Mouse (Mus musculus) embryonic facial prominence, embryonic 13.5 days (tissue): ENCODE results near the gene Ubxn6. TPM values are rescaled to one million over a fixed set of nuclear protein-coding genes. Genes with fewer than 3 reads are reported as not detected.

Experiments
- ATAC-seq: fragments of 200-750 bp; cut with Nextera tagmentation; 2 replicates; pipeline ENCODE4 v1.8.0; 2017; ENCODE audit warnings: low read depth; ENCODE audit not compliant: insufficient number of reproducible peaks, insufficient read depth, low FRiP score, low TSS enrichment
- H3K27ac ChIP-seq: fragments of 300-500 bp; sonication (generic); 2 replicates; pipeline ENCODE4 v1.5.1; 2015; ENCODE audit warnings: moderate library complexity, mild to moderate bottlenecking, inconsistent platforms
- H3K27me3 ChIP-seq: fragments of 300-500 bp; sonication (generic); 2 replicates; pipeline ENCODE4 v1.6.1; 2015; ENCODE audit warnings: mild to moderate bottlenecking, inconsistent platforms
- H3K36me3 ChIP-seq: fragments of 300-500 bp; sonication (generic); 2 replicates; pipeline ENCODE4 v1.6.1; 2015; ENCODE audit warnings: mild to moderate bottlenecking, inconsistent platforms
- H3K4me1 ChIP-seq: fragments of 300-500 bp; sonication (generic); 2 replicates; pipeline ENCODE4 v1.6.1; 2015; ENCODE audit warnings: inconsistent platforms
- H3K4me2 ChIP-seq: fragments of 300-500 bp; sonication (generic); 2 replicates; pipeline ENCODE4 v1.6.1; 2015; ENCODE audit warnings: moderate library complexity, mild to moderate bottlenecking, inconsistent platforms
- H3K4me3 ChIP-seq: fragments of 300-500 bp; sonication (generic); 2 replicates; pipeline ENCODE4 v1.5.1; 2015; ENCODE audit warnings: mild to moderate bottlenecking, inconsistent platforms
- H3K9ac ChIP-seq: fragments of 300-500 bp; sonication (generic); 2 replicates; pipeline ENCODE4 v1.6.1; 2015; ENCODE audit warnings: mild to moderate bottlenecking, inconsistent platforms
- H3K9me3 ChIP-seq: fragments of 300-500 bp; sonication (generic); 2 replicates; pipeline ENCODE4 v1.6.1; 2016; ENCODE audit warnings: inconsistent platforms
- WGBS: fragments of 180-500 bp; shearing (Covaris S2); methylation state at CpG from one replicate; pipeline ENCODE4 v1.1.7; 2015; ENCODE audit warnings: mixed read lengths; 5-methylcytosine and 5-hydroxymethylcytosine counted together
- polyA plus RNA-seq: library from polyadenylated mRNA; unstranded; fragments of >200 nt; fragmentation: Nextera tagmentation; extraction: Ambion mirVana; gene quantifications from 2 replicates; pipeline ENCODE4 v1.2.1, GENCODE M21; 2015

Ubxn6 gene
- polyA plus RNA-seq, 1 experiment from 2014 or later, result 51.2 TPM

- Histone ChIP-seq H3K4me3 (no peak overlapping the region), H3K27ac (no peak overlapping the region), H3K4me2 (no peak overlapping the region), H3K36me3 (peaks cover 65% of the 10 kb centered on the region), H3K27me3 (no peaks in the 10 kb centered on the region), H3K4me1 (peaks cover 18% of the 10 kb centered on the region), H3K9me3 (no peaks in the 10 kb centered on the region), H3K9ac (no peak overlapping the region)
- 45% methylated on average over 2 of the region's 2 CpGs for WGBS
- ATAC-seq, result no peak
Observed at GRCm38 (mm10) chr17:56022131-56022988, 52.5 kb downstream of the Ubxn6 start.

GRCm38 (mm10) chr17:56021161-56021910, 53.5 kb downstream of the Ubxn6 start:
- no peaks in the 10 kb centered on the region for H3K9me3 ChIP-seq
- WGBS, result 78% methylated on average over 4 of the region's 4 CpGs
- H3K4me3 ChIP-seq, result no peak overlapping the region
- H3K27me3 ChIP-seq, result no peaks in the 10 kb centered on the region
- H3K4me1 ChIP-seq, result peaks cover 23% of the 10 kb centered on the region
- H3K27ac ChIP-seq, result no peak overlapping the region
- no peak overlapping the region for H3K4me2 ChIP-seq
- H3K36me3 ChIP-seq, result peaks cover 65% of the 10 kb centered on the region
- ATAC-seq, result no peak
- H3K9ac ChIP-seq, result 0 out of 2 replicates have a peak overlapping the region, but pooled peaks have one; percentile 21

GRCm38 (mm10) chr17:56020400-56021084, 54.3 kb downstream of the Ubxn6 start:
- Histone ChIP-seq H3K4me1 (peaks cover 23% of the 10 kb centered on the region), H3K9ac (no peak overlapping the region), H3K27ac (0 out of 2 replicates have a peak overlapping the region, but pooled peaks have one; percentile 16), H3K27me3 (no peaks in the 10 kb centered on the region), H3K9me3 (no peaks in the 10 kb centered on the region), H3K4me2 (no peak overlapping the region), H3K4me3 (no peak overlapping the region), H3K36me3 (peaks cover 73% of the 10 kb centered on the region)
- no peak for ATAC-seq
- 94% methylated on average over 6 of the region's 6 CpGs for WGBS

GRCm38 (mm10) chr17:56018347-56019131, 56.3 kb downstream of the Ubxn6 start:
- H3K27me3 ChIP-seq, result no peaks in the 10 kb centered on the region
- H3K9ac ChIP-seq, result no peak overlapping the region
- peaks cover 79% of the 10 kb centered on the region for H3K36me3 ChIP-seq
- H3K4me1 ChIP-seq, result peaks cover 21% of the 10 kb centered on the region
- peak; percentile 18; the same call in 1 of the 2 replicates for ATAC-seq
- no peak overlapping the region for H3K4me3 ChIP-seq
- WGBS, result 75% methylated on average over 20 of the region's 20 CpGs
- H3K9me3 ChIP-seq, result no peaks in the 10 kb centered on the region
- no peak overlapping the region for H3K4me2 ChIP-seq
- H3K27ac ChIP-seq, result no peak overlapping the region

GRCm38 (mm10) chr17:56017848-56018247, 57.0 kb downstream of the Ubxn6 start:
- Histone ChIP-seq H3K9ac (no peak overlapping the region), H3K4me1 (peaks cover 14% of the 10 kb centered on the region), H3K9me3 (no peaks in the 10 kb centered on the region), H3K27me3 (no peaks in the 10 kb centered on the region), H3K4me2 (no peak overlapping the region), H3K36me3 (peaks cover 81% of the 10 kb centered on the region), H3K27ac (no peak overlapping the region), H3K4me3 (no peak overlapping the region)
- WGBS, result 90% methylated on average over 7 of the region's 7 CpGs
- no peak for ATAC-seq

Other genes with a start within 250 kb of the Ubxn6 start
- gene Zfp119a, start 196.1 kb downstream of the Ubxn6 start, polyA plus RNA-seq, result 11.0 and 11.2 TPM in 2 replicates
- 14.6 and 16.5 TPM in 2 replicates for gene Zfp959, start 182.9 kb downstream of the Ubxn6 start, polyA plus RNA-seq
- gene Zfp119b, start 125.5 kb downstream of the Ubxn6 start, polyA plus RNA-seq, result 5.8 and 7.2 TPM in 2 replicates
- 1.3 and 1.9 TPM in 2 replicates for gene Ebi3, start 122.4 kb downstream of the Ubxn6 start, polyA plus RNA-seq
- gene Yju2, start 115.9 kb downstream of the Ubxn6 start, polyA plus RNA-seq, result 27.0 and 29.5 TPM in 2 replicates
- 35.2 and 35.5 TPM in 2 replicates for gene Shd, start 104.6 kb downstream of the Ubxn6 start, polyA plus RNA-seq
- gene Fsd1, start 88.5 kb downstream of the Ubxn6 start, polyA plus RNA-seq, result 31.9 and 40.5 TPM in 2 replicates
- 10.2 TPM in 2 replicates for gene Stap2, start 69.4 kb downstream of the Ubxn6 start, polyA plus RNA-seq
- gene Mpnd, start 69.3 kb downstream of the Ubxn6 start, polyA plus RNA-seq, result 132 and 134 TPM in 2 replicates
- gene Sh3gl1, start 38.4 kb downstream of the Ubxn6 start, polyA plus RNA-seq, result 175 and 185 TPM in 2 replicates
- 25.8 and 34.8 TPM in 2 replicates for gene Chaf1a, start 34.6 kb downstream of the Ubxn6 start, polyA plus RNA-seq
- 151 and 155 TPM in 2 replicates for gene Hdgfl2, start 4.6 kb upstream of the Ubxn6 start, polyA plus RNA-seq
- 0.07 and 0.10 TPM in 2 replicates for gene Plin4, start 34.8 kb upstream of the Ubxn6 start, polyA plus RNA-seq
- 0.17 and 0.30 TPM in 2 replicates for gene Plin5, start 42.6 kb upstream of the Ubxn6 start, polyA plus RNA-seq
- 0.24 and 0.30 TPM in 2 replicates for gene Lrg1, start 47.0 kb upstream of the Ubxn6 start, polyA plus RNA-seq
- 2.4 and 2.5 TPM in 2 replicates for gene Sema6b, start 65.3 kb upstream of the Ubxn6 start, polyA plus RNA-seq
- gene Tnfaip8l1, start 87.4 kb upstream of the Ubxn6 start, polyA plus RNA-seq, result 13.8 and 13.9 TPM in 2 replicates
- 86.3 and 91.0 TPM in 2 replicates for gene Mydgf, start 108.9 kb upstream of the Ubxn6 start, polyA plus RNA-seq
- gene Dpp9, start 143.9 kb upstream of the Ubxn6 start, polyA plus RNA-seq, result 34.9 and 37.5 TPM in 2 replicates
- 13.5 and 14.1 TPM in 2 replicates for gene Fem1a, start 181.8 kb upstream of the Ubxn6 start, polyA plus RNA-seq
- gene Ticam1, start 201.8 kb upstream of the Ubxn6 start, polyA plus RNA-seq, result 4.1 and 4.3 TPM in 2 replicates
- 65.8 and 83.2 TPM in 2 replicates for gene Plin3, start 217.8 kb upstream of the Ubxn6 start, polyA plus RNA-seq
- gene Arrdc5, start 225.3 kb upstream of the Ubxn6 start, polyA plus RNA-seq, result not detected in 2 replicates
- gene Uhrf1, start 228.3 kb upstream of the Ubxn6 start, polyA plus RNA-seq, result 135 and 143 TPM in 2 replicates